Mouse (Mus musculus) heart, embryonic 10.5 days (tissue): ENCODE measurements at regions not wholly inside any gene's neighbourhood (a gene's known extent, or its start where the extent isn't known, plus 50 kb on each side); places are given as distances from the start of the nearest gene placed in this dataset.

Experiments
- DNase-seq: peaks from one replicate; pipeline ENCODE4 v3.0.0-alpha.2; 2017; ENCODE audit warnings: low spot score
- H3K27ac ChIP-seq: fragments of 300-500 bp; sonication (generic); 2 replicates; pipeline ENCODE4 v1.5.1; 2016; ENCODE audit warnings: mild to moderate bottlenecking
- H3K27me3 ChIP-seq: fragments of 300-500 bp; sonication (generic); 2 replicates; pipeline ENCODE4 v1.6.1; 2016; ENCODE audit warnings: mild to moderate bottlenecking; ENCODE audit not compliant: poor library complexity, insufficient read depth, severe bottlenecking
- H3K36me3 ChIP-seq: fragments of 300-500 bp; sonication (generic); 2 replicates; pipeline ENCODE4 v1.6.1; 2016; ENCODE audit warnings: mild to moderate bottlenecking, moderate library complexity
- H3K4me1 ChIP-seq: fragments of 300-500 bp; sonication (generic); 2 replicates; pipeline ENCODE4 v1.6.1; 2016; ENCODE audit warnings: mild to moderate bottlenecking
- H3K4me3 ChIP-seq: fragments of 300-500 bp; sonication (generic); 2 replicates; pipeline ENCODE4 v1.5.1; 2016; ENCODE audit warnings: mild to moderate bottlenecking, moderate library complexity
- H3K9me3 ChIP-seq: fragments of 300-500 bp; sonication (generic); 2 replicates; pipeline ENCODE4 v1.6.1; 2016; ENCODE audit warnings: mild to moderate bottlenecking, moderate library complexity
- WGBS: fragments of 180-500 bp; shearing (Covaris S2); methylation state at CpG from one replicate; pipeline ENCODE4 v1.1.7; 2016; 5-methylcytosine and 5-hydroxymethylcytosine counted together

GRCm38 (mm10) chr19:60328295-60328694 lies 101.8 kb upstream of the Fam204a start:
- DNase-seq, result no peak
- H3K27ac ChIP-seq, result no peak overlapping the region
- no peaks in the 10 kb centered on the region for H3K9me3 ChIP-seq
- no peaks in the 10 kb centered on the region for H3K27me3 ChIP-seq
- no peak overlapping the region for H3K4me3 ChIP-seq
- no peaks in the 10 kb centered on the region for H3K36me3 ChIP-seq
- H3K4me1 ChIP-seq, result no peaks in the 10 kb centered on the region
- WGBS, result 53% methylated on average over 3 of the region's 3 CpGs

DNA sequence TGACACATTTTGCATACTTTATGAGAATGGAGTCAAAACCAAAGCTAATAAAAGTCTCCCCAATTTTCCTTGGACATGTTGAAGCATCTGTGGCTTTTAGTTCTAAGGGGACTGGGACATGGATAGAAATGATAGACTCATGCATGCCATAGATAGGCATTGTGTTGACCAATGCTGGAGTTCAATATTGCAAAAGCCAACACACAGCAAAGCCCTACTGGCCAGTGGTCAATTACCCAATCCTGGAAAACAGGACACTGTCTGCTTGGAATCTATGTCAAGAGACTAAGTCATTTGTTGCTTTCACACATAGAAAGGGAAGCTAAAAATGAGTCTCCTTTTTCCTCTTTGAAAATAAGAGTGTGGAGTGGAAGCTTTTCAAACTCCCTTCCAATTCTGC lies 99.1 kb upstream of the Fam204a start:
- H3K27me3 ChIP-seq, result no peaks in the 10 kb centered on the region
- no peaks in the 10 kb centered on the region for H3K9me3 ChIP-seq
- H3K4me3 ChIP-seq, result no peak overlapping the region
- no peaks in the 10 kb centered on the region for H3K4me1 ChIP-seq
- no peak overlapping the region for H3K27ac ChIP-seq
- no peaks in the 10 kb centered on the region for H3K36me3 ChIP-seq
- no peak for DNase-seq

DNA sequence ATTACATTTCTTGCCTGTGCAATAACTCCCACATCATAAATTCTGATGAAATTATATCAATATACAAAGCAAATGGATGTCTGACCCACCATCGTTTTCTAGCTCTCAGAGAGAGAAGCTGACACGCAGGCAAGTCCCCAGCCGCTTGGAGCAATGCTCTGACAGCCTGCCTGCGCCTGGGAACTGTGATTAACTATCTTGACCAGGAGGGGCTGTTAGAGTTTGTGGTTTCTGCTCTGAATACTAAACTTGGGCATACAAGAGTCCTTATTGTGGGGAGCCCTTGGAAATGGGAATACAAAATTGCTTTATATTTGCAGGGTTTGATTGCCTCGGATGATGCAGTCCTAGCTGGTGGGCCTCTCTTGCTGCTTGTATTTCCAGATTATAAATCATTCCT lies 98.6 kb upstream of the Fam204a start:
- Histone ChIP-seq H3K36me3 (no peaks in the 10 kb centered on the region), H3K27me3 (no peaks in the 10 kb centered on the region), H3K4me3 (no peak overlapping the region), H3K27ac (no peak overlapping the region), H3K9me3 (no peaks in the 10 kb centered on the region), H3K4me1 (no peaks in the 10 kb centered on the region)
- DNase-seq, result no peak
- 50% methylated on average over 5 of the region's 5 CpGs for WGBS

- no peak overlapping the region for H3K27ac ChIP-seq
Observed at GRCm38 (mm10) chr19:60310591-60310990, 84.1 kb upstream of the Fam204a start.

GRCm38 (mm10) chr19:60302371-60302770 lies 75.9 kb upstream of the Fam204a start:
- DNase-seq, result no peak
- Histone ChIP-seq H3K4me3 (no peak overlapping the region), H3K9me3 (no peaks in the 10 kb centered on the region), H3K4me1 (peaks cover 12% of the 10 kb centered on the region; the same call in 1 of the 2 replicates), H3K36me3 (no peaks in the 10 kb centered on the region), H3K27ac (no peak overlapping the region), H3K27me3 (no peaks in the 10 kb centered on the region)
- WGBS, result 31% methylated on average over 6 of the region's 6 CpGs

More at GRCm38 (mm10) chr19:60310591-60310990, 84.1 kb upstream of the Fam204a start:
- 17% methylated on average over 4 of the region's 4 CpGs for WGBS
- Histone ChIP-seq H3K36me3 (no peaks in the 10 kb centered on the region), H3K27me3 (no peaks in the 10 kb centered on the region), H3K9me3 (no peaks in the 10 kb centered on the region), H3K4me3 (no peak overlapping the region), H3K4me1 (no peaks in the 10 kb centered on the region)
- DNase-seq, result no peak

GRCm38 (mm10) chr19:60300891-60301290 lies 74.4 kb upstream of the Fam204a start:
- H3K9me3 ChIP-seq, result no peaks in the 10 kb centered on the region
- no peaks in the 10 kb centered on the region for H3K36me3 ChIP-seq
- DNase-seq, result no peak
- H3K4me3 ChIP-seq, result no peak overlapping the region
- WGBS, result 77% methylated on average over 2 of the region's 2 CpGs
- no peak overlapping the region for H3K27ac ChIP-seq
- no peaks in the 10 kb centered on the region for H3K27me3 ChIP-seq
- peaks cover 12% of the 10 kb centered on the region; the same call in 1 of the 2 replicates for H3K4me1 ChIP-seq

DNA sequence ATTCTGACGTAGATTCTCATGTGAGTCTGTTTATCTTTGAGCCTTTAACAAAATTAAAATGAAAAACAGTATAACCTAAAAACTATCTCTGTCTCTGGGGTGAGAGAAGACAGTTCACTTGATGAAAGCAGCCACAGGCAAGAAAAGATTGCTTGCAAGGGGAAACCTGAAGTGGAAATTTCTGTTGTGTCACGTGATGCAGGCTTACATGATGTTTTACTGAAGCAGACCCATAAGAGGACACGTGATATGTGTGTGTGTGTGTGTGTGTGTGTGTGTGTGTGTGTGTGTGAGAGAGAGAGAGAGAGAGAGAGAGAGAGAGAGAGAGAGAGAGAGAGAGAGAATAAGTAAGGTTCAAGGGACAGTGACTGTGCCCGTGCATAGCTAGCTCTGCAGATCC lies 63.7 kb upstream of the Fam204a start:
- Histone ChIP-seq H3K27me3 (no peaks in the 10 kb centered on the region), H3K4me1 (peaks cover 15% of the 10 kb centered on the region), H3K9me3 (no peaks in the 10 kb centered on the region), H3K4me3 (no peak overlapping the region), H3K36me3 (no peaks in the 10 kb centered on the region), H3K27ac (no peak overlapping the region)
- DNase-seq, result no peak
- 79% methylated on average over 4 of the region's 4 CpGs for WGBS

- Histone ChIP-seq H3K4me3 (no peak overlapping the region), H3K27me3 (no peaks in the 10 kb centered on the region), H3K4me1 (no peaks in the 10 kb centered on the region; the same call in 1 of the 2 replicates), H3K9me3 (no peaks in the 10 kb centered on the region), H3K27ac (no peak overlapping the region), H3K36me3 (no peaks in the 10 kb centered on the region)
- DNase-seq, result no peak
- WGBS, result 26% methylated on average over 6 of the region's 6 CpGs
Observed at GRCm38 (mm10) chr19:60286810-60287396, 60.4 kb upstream of the Fam204a start.

DNA sequence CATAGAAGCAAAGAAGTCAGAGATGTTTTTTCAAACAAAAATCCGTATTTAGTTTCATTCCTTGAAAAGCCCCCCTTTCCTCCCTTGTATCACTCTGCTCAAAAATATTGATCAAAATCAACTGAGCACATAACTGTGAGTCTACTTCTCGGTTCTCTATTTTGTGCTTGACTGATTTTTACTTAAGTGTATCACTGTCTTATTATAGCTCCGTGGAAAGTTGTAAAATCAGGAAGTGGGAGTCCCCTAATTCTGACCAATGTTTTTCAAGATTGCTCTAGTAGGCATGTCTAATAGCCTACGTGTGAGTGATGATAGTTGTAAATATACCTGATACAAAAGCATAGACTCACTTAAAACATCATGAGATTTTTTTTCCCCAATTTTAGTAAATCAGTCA lies 58.4 kb upstream of the Fam204a start:
- Histone ChIP-seq H3K4me3 (no peak overlapping the region), H3K27ac (no peak overlapping the region), H3K4me1 (no peaks in the 10 kb centered on the region), H3K36me3 (no peaks in the 10 kb centered on the region), H3K27me3 (no peaks in the 10 kb centered on the region), H3K9me3 (no peaks in the 10 kb centered on the region)
- WGBS, result 73% methylated on average over 4 of the region's 4 CpGs
- no peak for DNase-seq
